Mouse (Mus musculus) limb, embryonic 10.5 days (tissue): ENCODE measurements around the gene Mrpl22. TPM values are rescaled to one million over a fixed set of nuclear protein-coding genes. Genes with fewer than 3 reads are reported as not detected.

Experiments
- DNase-seq: peaks from one replicate; pipeline ENCODE4 v3.0.0-alpha.2; 2017; ENCODE audit warnings: low spot score
- H3K27ac ChIP-seq: fragments of 300-500 bp; sonication (generic); 2 replicates; pipeline ENCODE4 v1.5.1; 2016; ENCODE audit warnings: mild to moderate bottlenecking
- H3K27me3 ChIP-seq: fragments of 300-500 bp; sonication (generic); 2 replicates; pipeline ENCODE4 v1.6.1; 2016; ENCODE audit warnings: low read depth, mild to moderate bottlenecking; ENCODE audit not compliant: poor library complexity, severe bottlenecking
- H3K36me3 ChIP-seq: fragments of 300-500 bp; sonication (generic); 2 replicates; pipeline ENCODE4 v1.6.1; 2016; ENCODE audit warnings: mild to moderate bottlenecking, moderate library complexity
- H3K4me1 ChIP-seq: fragments of 300-500 bp; sonication (generic); 2 replicates; pipeline ENCODE4 v1.6.1; 2016
- H3K4me3 ChIP-seq: fragments of 300-500 bp; sonication (generic); 2 replicates; pipeline ENCODE4 v1.5.1; 2016; ENCODE audit warnings: mild to moderate bottlenecking, moderate library complexity
- H3K9me3 ChIP-seq: fragments of 300-500 bp; sonication (generic); replicated peaks from 2 replicates; pipeline ENCODE4 v1.6.1; 2016; ENCODE audit warnings: mild to moderate bottlenecking
- WGBS: fragments of 180-500 bp; shearing (Covaris S2); methylation state at CpG from one replicate; pipeline ENCODE4 v1.1.7; 2016; 5-methylcytosine and 5-hydroxymethylcytosine counted together
- polyA plus RNA-seq: library from polyadenylated mRNA; unstranded; fragments of >200 nt; fragmentation: Nextera tagmentation; extraction: Ambion mirVana; gene quantifications from 2 replicates; pipeline ENCODE4 v1.2.1, GENCODE M21; 2016

Gene Mrpl22
- 143 and 156 TPM in 2 replicates for polyA plus RNA-seq

DNA sequence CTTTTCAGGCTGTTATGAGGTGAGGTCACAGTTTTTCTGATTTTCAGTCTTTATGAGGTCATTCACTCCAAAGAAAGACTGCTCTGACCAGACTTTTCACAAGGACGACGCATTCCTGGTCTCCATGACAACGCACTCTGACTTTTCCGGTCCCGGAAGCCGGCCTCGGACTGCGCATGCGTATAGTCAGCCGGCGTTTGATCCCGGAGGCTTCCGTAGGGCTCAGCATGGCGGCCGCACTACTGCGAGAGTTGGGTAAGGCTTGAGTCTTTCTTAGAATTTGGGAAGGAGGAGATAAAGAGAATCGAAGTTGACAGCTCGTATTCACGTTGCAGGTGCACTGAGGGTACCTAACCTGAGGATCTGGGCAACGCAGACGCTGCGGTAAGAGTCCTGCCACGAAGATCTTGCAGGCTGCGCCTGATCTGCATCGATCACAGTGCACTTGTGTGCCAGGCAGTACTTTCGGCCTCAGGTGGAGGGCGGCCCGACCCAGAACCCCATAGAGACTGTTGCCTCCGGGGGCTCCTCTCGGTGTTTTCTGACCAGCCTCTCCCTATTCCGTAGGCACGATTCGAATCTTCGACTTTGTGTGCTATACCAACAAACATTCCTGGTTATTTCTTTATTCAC, at the start of gene Mrpl22:
Gene Mrpl22, plus strand, starts transcription at position 203 of the 633 bp plus-strand sequence.
- under 1% methylated on average over 34 of the region's 34 CpGs for WGBS
- Histone ChIP-seq H3K9me3 (no peaks in the 10 kb centered on the region), H3K4me1 (peaks cover 24% of the 10 kb centered on the region), H3K4me3 (peak within 1 kb of the TSS; percentile 79), H3K27ac (peak within 1 kb of the TSS; percentile 81), H3K36me3 (peaks cover 42% of the 10 kb centered on the region), H3K27me3 (no peaks in the 10 kb centered on the region)
- peak; percentile 99 for DNase-seq

DNA sequence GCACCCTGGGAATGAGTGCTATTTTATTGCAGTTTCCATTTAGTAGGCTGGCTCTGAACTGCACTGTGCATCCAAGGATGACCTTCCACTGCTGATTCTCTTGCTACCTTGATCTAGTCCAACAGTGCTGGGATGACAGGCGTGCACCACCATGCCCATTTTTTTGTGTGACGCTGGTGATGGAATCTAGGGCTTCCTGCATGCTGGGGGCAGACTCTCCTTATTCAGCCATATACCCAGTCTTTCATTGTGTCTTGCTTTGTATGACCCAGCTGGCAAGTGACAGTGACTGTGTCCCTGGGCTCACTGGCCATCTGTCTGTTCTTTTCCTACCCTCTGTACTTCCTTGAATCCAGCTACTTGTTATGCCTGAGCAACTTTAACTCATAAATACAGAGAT, 47.8 kb upstream of the Mrpl22 start:
- Histone ChIP-seq H3K4me3 (no peak overlapping the region), H3K36me3 (peaks cover 98% of the 10 kb centered on the region), H3K27me3 (no peaks in the 10 kb centered on the region), H3K9me3 (no peaks in the 10 kb centered on the region), H3K27ac (no peak overlapping the region), H3K4me1 (no peaks in the 10 kb centered on the region)
- no peak for DNase-seq
- 88% methylated on average over 2 of the region's 2 CpGs for WGBS

DNA sequence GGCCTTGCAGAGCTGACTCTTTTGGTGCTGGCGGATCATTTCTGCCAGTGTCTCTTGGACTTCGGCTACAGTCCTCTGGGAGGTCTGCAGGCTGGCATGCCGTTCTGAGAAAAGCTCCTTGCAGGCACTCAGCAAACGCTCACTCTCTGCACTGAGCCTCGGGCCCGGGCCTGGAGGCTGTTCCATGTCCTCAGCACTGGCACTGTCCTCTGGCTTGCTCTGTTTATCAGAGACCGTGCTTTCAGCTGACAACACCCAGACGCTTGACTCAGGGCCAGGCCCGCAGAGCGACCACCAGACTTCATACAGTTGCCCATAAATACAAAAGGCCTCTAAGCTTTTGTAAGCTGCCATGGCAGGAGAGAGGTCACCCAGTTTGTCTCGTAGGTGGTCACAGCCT, 46.4 kb upstream of the Mrpl22 start:
- Histone ChIP-seq H3K9me3 (no peaks in the 10 kb centered on the region), H3K4me1 (no peaks in the 10 kb centered on the region), H3K4me3 (no peak overlapping the region), H3K27ac (no peak overlapping the region), H3K36me3 (peaks cover 98% of the 10 kb centered on the region), H3K27me3 (no peaks in the 10 kb centered on the region)
- DNase-seq, result no peak
- 93% methylated on average over 11 of the region's 11 CpGs for WGBS

DNA sequence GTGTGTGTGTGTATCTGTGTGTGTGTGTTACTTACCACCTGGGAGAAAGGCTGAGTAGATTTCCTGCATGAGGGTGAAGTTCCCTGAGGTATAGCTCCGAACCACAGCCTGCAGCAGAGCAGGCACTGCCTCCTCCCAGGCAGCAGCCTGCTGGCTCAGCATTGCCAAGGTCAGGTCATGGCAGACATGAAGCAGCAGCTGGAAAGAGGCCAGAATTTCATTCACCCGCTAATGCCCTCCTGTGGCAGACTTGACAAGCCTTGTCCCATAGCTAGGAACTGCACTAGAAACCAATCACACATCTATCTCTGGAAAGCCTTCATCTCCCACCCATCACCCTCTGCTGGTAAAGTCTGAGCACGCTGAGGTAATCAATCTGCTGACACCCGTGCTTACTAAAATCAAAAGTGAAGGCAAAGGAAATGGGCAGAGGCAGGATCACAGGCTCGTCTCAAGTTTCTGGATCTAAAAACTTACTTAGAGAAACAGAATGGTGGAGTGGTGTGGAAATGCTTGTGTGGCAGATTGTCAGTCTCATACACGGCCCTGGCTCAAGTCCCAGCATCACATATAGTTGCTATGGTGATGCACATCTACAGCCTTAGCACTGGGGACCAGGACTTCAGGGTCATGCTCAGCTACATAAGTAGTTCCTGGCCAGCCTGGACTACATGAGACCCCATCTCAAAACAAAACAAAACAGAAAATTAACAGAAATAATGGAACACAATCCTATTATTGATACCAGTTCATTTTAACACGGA, 44.9 kb upstream of the Mrpl22 start:
- no peaks in the 10 kb centered on the region for H3K4me1 ChIP-seq
- H3K36me3 ChIP-seq, result peaks cover 98% of the 10 kb centered on the region
- H3K4me3 ChIP-seq, result no peak overlapping the region
- H3K27me3 ChIP-seq, result no peaks in the 10 kb centered on the region
- no peak overlapping the region for H3K27ac ChIP-seq
- WGBS, result 84% methylated on average over 7 of the region's 7 CpGs
- no peaks in the 10 kb centered on the region for H3K9me3 ChIP-seq
- no peak for DNase-seq

DNA sequence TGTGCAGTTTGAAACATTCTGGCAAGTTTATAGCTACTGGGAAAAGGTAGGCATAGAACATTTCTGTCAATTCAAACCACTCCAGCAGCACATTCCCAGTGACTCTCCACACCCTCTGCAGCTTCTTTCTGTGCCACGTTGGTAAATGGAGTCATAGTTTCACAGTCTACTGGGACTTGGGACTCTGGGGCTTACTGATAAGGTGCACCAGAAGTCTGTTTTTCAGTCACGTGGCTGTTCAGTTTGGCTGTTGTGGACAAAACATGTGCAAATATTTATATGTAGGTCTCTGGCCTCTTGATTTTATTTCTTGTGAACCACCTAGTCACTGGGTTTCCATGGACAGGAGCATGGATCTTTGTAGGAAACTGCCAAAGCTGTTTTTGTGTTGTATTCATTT, 43.9 kb upstream of the Mrpl22 start:
- no peak for DNase-seq
- Histone ChIP-seq H3K4me3 (no peak overlapping the region), H3K4me1 (no peaks in the 10 kb centered on the region), H3K27me3 (no peaks in the 10 kb centered on the region), H3K36me3 (peaks cover 100% of the 10 kb centered on the region), H3K27ac (no peak overlapping the region), H3K9me3 (no peaks in the 10 kb centered on the region)
- WGBS, result 84% methylated on average over 2 of the region's 2 CpGs

DNA sequence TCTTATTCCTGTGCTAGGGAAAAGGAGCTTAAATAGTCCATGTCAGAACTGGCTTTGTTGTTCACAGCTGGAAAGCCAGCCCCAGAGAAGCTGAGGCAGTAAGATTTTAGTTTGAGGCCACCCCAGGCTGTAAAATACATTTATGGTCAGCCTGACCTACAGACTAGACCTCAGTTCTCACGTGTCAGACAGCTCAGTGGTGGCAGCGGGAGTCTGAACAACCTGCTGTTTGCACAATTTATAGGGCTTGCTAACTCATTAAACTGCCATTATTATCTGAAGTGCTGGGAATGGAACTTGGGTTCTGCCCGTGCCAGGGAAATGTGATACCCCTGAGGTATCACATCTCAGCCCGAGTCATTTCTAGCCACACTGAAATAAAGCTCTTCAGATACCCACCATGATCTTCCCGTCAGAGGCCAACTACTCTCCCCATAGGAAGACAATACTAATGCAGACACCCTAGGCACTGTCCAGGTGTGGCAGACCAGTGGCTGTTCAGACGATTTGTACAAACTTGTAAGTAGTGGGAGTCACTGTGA, 42.1 kb upstream of the Mrpl22 start:
- no peak for DNase-seq
- no peaks in the 10 kb centered on the region for H3K27me3 ChIP-seq
- no peaks in the 10 kb centered on the region for H3K4me1 ChIP-seq
- WGBS, result 65% methylated on average over 6 of the region's 6 CpGs
- H3K27ac ChIP-seq, result no peak overlapping the region
- H3K4me3 ChIP-seq, result no peak overlapping the region
- H3K36me3 ChIP-seq, result peaks cover 100% of the 10 kb centered on the region
- no peaks in the 10 kb centered on the region for H3K9me3 ChIP-seq

DNA sequence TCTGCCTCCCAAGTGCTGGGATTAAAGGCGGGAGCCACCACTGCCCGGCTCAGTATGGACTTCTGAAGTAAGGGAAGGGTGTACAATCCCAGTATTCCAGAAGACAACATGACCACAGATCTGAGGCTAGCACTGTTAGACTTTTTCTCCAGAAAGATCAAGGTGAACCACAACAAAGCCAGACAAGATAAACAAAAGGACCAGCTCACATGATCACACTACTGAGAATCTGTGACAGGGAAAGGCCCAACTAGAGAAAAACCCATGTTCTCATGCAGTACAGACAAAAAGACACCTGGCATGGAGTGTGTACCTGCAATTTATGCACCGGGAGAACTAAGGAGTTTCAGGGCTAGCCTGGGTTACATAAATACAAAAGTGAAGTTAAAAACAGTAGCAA, 39.4 kb upstream of the Mrpl22 start:
- no peak overlapping the region for H3K27ac ChIP-seq
- DNase-seq, result no peak
- H3K9me3 ChIP-seq, result no peaks in the 10 kb centered on the region
- peaks cover 100% of the 10 kb centered on the region for H3K36me3 ChIP-seq
- no peaks in the 10 kb centered on the region for H3K4me1 ChIP-seq
- 96% methylated on average over 3 of the region's 3 CpGs for WGBS
- no peaks in the 10 kb centered on the region for H3K27me3 ChIP-seq
- H3K4me3 ChIP-seq, result no peak overlapping the region

DNA sequence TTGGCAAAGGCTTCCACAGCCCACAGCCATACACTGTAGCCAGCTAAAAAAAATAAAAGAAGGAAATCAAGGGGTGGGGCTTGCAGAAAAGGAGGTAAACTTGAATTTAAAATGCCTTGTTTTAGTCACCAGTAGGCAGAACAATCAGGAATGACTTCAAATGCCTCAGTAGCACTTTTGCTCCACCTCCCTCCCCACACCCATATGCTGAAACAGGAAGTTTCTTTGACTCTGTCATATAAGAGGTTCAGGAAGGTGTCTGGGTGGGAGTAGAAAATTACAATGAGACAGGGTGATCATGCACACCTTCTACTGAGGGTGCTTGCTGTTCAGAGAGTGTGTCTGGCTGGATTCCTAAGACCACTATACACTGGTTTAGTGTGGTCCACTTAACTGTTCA, 36.6 kb upstream of the Mrpl22 start:
- H3K27me3 ChIP-seq, result no peaks in the 10 kb centered on the region
- H3K36me3 ChIP-seq, result peaks cover 100% of the 10 kb centered on the region
- no peak overlapping the region for H3K4me3 ChIP-seq
- no peaks in the 10 kb centered on the region for H3K4me1 ChIP-seq
- no peak for DNase-seq
- H3K27ac ChIP-seq, result no peak overlapping the region
- no peaks in the 10 kb centered on the region; the same call in 1 of the 2 replicates for H3K9me3 ChIP-seq

DNA sequence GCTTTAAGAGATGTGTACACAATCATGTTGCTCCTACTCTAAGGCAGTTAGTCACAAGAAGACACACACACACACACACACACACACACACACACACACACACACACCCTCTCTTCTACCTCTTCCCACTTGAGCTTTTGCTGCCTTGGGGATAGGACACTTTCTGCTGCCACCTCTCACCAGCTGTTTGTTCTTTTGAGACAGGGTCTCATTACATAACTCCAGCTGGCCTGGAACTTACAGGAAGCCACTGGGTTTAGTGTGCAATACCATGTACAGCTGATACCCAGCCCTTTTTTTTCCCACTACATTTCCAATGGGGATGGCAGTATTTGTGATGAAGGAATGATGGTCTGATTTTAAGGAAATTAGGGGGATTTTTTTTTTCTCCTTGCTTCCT, 36.2 kb upstream of the Mrpl22 start:
- DNase-seq, result no peak
- Histone ChIP-seq H3K27me3 (no peaks in the 10 kb centered on the region), H3K9me3 (no peaks in the 10 kb centered on the region; the same call in 1 of the 2 replicates), H3K27ac (no peak overlapping the region), H3K4me1 (no peaks in the 10 kb centered on the region), H3K4me3 (no peak overlapping the region), H3K36me3 (peaks cover 100% of the 10 kb centered on the region)

DNA sequence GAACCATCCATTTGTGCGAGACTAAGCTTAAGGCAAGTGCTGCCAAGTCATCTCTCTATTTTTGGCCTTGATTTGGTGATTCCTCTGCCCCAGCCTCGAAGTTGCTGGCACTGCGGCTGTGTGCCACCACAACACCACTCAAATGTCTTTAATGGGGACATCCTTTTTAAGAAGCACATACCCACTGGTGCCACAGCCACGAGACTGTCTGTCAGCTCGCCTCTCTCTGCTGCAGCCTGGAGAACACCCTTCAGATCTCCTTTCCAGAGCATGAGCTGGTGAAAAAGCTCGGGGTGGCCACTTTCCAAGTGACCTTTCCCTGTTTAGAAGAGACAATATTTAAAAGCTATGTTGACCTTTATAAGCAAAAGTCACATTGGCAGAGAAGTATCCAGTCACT, 34.8 kb upstream of the Mrpl22 start:
- Histone ChIP-seq H3K4me1 (no peaks in the 10 kb centered on the region), H3K4me3 (no peak overlapping the region), H3K27me3 (no peaks in the 10 kb centered on the region), H3K36me3 (peaks cover 100% of the 10 kb centered on the region), H3K27ac (no peak overlapping the region), H3K9me3 (no peaks in the 10 kb centered on the region; the same call in 1 of the 2 replicates)
- WGBS, result 93% methylated on average over 6 of the region's 6 CpGs
- DNase-seq, result no peak

DNA sequence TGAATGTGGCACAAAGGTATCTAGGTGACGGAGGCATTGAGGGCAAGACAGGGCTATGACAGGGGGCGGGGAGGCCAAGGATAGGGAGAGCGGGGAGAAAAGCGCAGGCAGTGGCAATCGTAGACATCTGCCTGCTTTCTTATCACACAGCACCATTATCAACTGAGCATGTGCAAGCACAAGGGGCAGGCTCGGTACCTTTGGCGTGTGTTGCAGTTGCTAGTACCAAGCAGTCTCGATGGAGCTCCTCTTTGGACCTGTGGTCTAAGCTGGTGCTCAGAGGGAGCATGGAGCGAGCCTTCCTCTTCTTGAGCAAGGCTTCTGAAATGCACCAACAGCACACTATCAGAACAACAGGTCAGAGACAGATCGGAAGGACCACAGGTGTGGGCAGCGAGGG, 32.6 kb upstream of the Mrpl22 start:
- Histone ChIP-seq H3K36me3 (peaks cover 96% of the 10 kb centered on the region), H3K27ac (no peak overlapping the region), H3K4me1 (no peaks in the 10 kb centered on the region), H3K4me3 (no peak overlapping the region), H3K9me3 (no peaks in the 10 kb centered on the region; the same call in 1 of the 2 replicates), H3K27me3 (no peaks in the 10 kb centered on the region)
- WGBS, result 97% methylated on average over 11 of the region's 11 CpGs
- DNase-seq, result no peak

DNA sequence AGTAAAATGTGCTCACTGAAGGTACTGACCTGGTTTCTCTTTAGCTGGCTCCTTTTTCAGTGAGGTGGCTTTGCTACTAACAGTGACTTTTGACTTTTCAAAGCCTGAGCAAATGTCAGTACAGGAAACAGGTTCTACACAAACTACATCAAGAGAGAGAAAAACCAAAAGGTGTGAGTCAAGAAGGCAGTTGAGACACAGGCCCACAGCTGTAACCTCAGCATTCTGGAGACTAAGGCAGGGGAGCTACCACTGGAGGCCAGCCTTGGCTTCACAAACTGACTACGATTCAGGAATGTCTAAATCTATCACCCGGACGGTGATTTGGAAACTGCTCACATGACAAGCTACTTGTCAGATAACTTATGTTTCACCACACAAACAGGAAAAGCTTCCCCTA, 32.0 kb upstream of the Mrpl22 start:
- H3K4me3 ChIP-seq, result no peak overlapping the region
- H3K27me3 ChIP-seq, result no peaks in the 10 kb centered on the region
- H3K9me3 ChIP-seq, result no peaks in the 10 kb centered on the region; the same call in 1 of the 2 replicates
- H3K4me1 ChIP-seq, result no peaks in the 10 kb centered on the region
- peaks cover 96% of the 10 kb centered on the region for H3K36me3 ChIP-seq
- no peak overlapping the region for H3K27ac ChIP-seq
- WGBS, result 92% methylated on average over 3 of the region's 3 CpGs
- no peak for DNase-seq

DNA sequence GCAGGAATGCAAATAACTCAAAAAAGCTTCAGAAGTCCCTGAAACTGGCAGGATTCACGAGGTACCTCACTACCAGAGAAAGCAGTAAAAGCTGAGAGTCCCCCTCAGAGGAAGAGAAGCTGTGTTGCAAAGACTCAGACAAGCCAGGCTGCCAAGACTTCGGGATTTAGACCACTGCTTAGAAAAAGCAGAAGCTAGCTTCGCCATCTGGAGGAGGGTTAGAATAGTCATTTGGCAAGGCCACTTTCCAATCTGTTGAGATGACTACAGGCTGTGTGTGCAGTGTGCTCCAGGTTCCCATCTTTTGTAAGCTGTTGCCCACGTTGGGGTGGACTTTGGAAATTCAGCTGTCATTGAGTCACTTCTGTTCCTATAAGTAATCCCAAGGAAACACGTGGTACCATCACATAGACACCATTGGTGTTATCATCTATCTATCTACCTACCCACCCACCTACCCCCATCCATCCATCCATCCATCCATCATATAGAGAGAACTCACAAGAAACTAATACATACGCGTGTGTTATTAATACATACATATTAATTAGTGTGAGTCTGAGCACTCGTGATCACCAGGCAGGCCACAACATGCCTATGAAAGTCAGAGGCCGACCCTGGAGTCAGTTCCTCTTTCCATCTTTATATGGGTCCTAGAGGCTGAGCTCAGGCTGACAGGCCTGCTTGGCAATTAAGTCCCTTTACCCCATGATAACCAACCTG, 27.6 kb upstream of the Mrpl22 start:
- Histone ChIP-seq H3K9me3 (no peaks in the 10 kb centered on the region; the same call in 1 of the 2 replicates), H3K27me3 (no peaks in the 10 kb centered on the region), H3K4me3 (no peak overlapping the region), H3K27ac (no peak overlapping the region), H3K4me1 (no peaks in the 10 kb centered on the region), H3K36me3 (peaks cover 96% of the 10 kb centered on the region)
- no peak for DNase-seq
- WGBS, result 94% methylated on average over 9 of the region's 9 CpGs
